Mouse (Mus musculus): ENCODE results near the gene Rps6ka4.

Rps6ka4 gene

GRCm38 (mm10) chr19:6851497-6851896, 11.1 kb upstream of the Rps6ka4 start:
- no peak for DNase-seq (ENCODE audit: low spot score)

- no peak for DNase-seq (ENCODE audit: low spot score)
Observed at GRCm38 (mm10) chr19:6849506-6850068, 9.2 kb upstream of the Rps6ka4 start.

- DNase-seq (ENCODE audit: low spot score) = no peak
Observed at GRCm38 (mm10) chr19:6847841-6848517, 7.5 kb upstream of the Rps6ka4 start.

GRCm38 (mm10) chr19:6846050-6846449, 5.6 kb upstream of the Rps6ka4 start:
- no peak for DNase-seq (ENCODE audit: low spot score)

GRCm38 (mm10) chr19:6842353-6842752, 1.9 kb upstream of the Rps6ka4 start:
- no peak for DNase-seq (ENCODE audit: low spot score)

- DNase-seq (ENCODE audit: low spot score) = no peak
Observed at GRCm38 (mm10) chr19:6841292-6841597, 809 bp upstream of the Rps6ka4 start.

- no peak for DNase-seq (ENCODE audit: low spot score)
Observed at GRCm38 (mm10) chr19:6839615-6840474, 591 bp downstream of the Rps6ka4 start.

GRCm38 (mm10) chr19:6832363-6832762, 8.1 kb downstream of the Rps6ka4 start:
- DNase-seq (ENCODE audit: low spot score) = no peak

GRCm38 (mm10) chr19:6831331-6831730, 9.1 kb downstream of the Rps6ka4 start:
- DNase-seq (ENCODE audit: low spot score) = no peak

- DNase-seq (ENCODE audit: low spot score) = no peak
Observed at GRCm38 (mm10) chr19:6830556-6831316, 9.7 kb downstream of the Rps6ka4 start.

- DNase-seq (ENCODE audit: low spot score) = no peak
Observed at GRCm38 (mm10) chr19:6829870-6830555, 10.4 kb downstream of the Rps6ka4 start.

- DNase-seq (ENCODE audit: low spot score) = no peak
Observed at GRCm38 (mm10) chr19:6829069-6829468, 11.4 kb downstream of the Rps6ka4 start.

GRCm38 (mm10) chr19:6826601-6827000, 13.8 kb downstream of the Rps6ka4 start:
- no peak for DNase-seq (ENCODE audit: low spot score)

GRCm38 (mm10) chr19:6825384-6825783, 15.1 kb downstream of the Rps6ka4 start:
- no peak for DNase-seq (ENCODE audit: low spot score)

GRCm38 (mm10) chr19:6820538-6821195, 19.8 kb downstream of the Rps6ka4 start:
- DNase-seq (ENCODE audit: low spot score) = no peak

GRCm38 (mm10) chr19:6819143-6819827, 21.2 kb downstream of the Rps6ka4 start:
- DNase-seq (ENCODE audit: low spot score) = no peak

- DNase-seq (ENCODE audit: low spot score) = no peak
Observed at GRCm38 (mm10) chr19:6814958-6815357, 25.5 kb downstream of the Rps6ka4 start.

GRCm38 (mm10) chr19:6814366-6814765, 26.1 kb downstream of the Rps6ka4 start:
- DNase-seq (ENCODE audit: low spot score) = no peak
